Mouse (Mus musculus) heart, postnatal 0 days (tissue): ENCODE measurements around the gene Ppp1r36.

Source experiments
- CTCF ChIP-seq: IDR thresholded peaks from 2 replicates; pipeline ENCODE4 v1.5.1; 2016; ENCODE audit warnings: antibody characterized with exemption, control low read depth, low read depth
- EP300 ChIP-seq: IDR thresholded peaks from 2 replicates; pipeline ENCODE4 v1.6.1; 2016; ENCODE audit warnings: antibody characterized with exemption, low read depth

DNA sequence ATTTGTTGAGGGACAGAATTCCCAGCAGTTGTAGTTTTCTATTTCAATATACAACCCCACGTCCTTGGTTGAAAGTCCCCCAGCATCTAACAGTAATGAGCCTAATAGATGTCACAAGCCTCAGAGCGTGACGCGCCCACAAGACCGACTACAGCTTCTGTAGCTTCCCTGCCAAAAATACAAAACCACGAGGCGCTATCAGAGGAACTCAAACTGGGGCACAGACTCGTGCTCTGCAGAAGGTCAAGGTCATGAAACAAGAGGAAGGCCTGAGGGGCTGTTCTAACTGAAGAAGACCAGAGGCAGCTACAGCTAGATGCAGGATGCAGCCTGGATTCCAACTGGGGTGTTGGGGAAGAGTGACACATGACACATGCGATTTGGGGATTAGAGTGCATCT, 69.6 kb downstream of the Ppp1r36 start:
- TF ChIP-seq EP300 (no peak), CTCF (no peak)
